ENCODE assay signal across 8 mouse cellular contexts in genomic region chr2:26408515-26409356, GRCm38 (mm10). TPM values are rescaled to one million over a fixed set of nuclear protein-coding genes. Genes with fewer than 3 reads are reported as not detected.
A peak's percentile ranks its signal among the peaks of the same experiment; 100 is the strongest.
DNase-seq lines count a peak whose midpoint lies in the region; ATAC-seq lines count a peak whose summit lies in the region.

Inpp5e (minus strand) TSS chr2:26409203.

- peak; percentile 93 for DNase-seq in R1 (ENCODE audit: low read depth, low spot score)
- DNase-seq in cerebellum, postnatal 25 days, result peak; percentile 100
- peak; percentile 96 to 98 for DNase-seq in frontal cortex, postnatal 36 days (ENCODE audit: low spot score in 2 of 2)
- peak; percentile 92 for DNase-seq in left cerebral cortex, adult 11 months (ENCODE audit: low spot score)
- DNase-seq in lung, postnatal 4 days, result peak; percentile 97 to 99
- peak; percentile 93 for DNase-seq in retina, postnatal 7 days (ENCODE audit: low read depth, low spot score)
- DNase-seq in urinary bladder, adult 2 months (ENCODE audit: low spot score), result peak; percentile 100

- WGBS in hindbrain, embryonic 15.5 days, result under 1% methylated on average over 57 of the region's 57 CpGs

- peaks cover 27% of the 10 kb centered on the region for H3K36me3 ChIP-seq in hindbrain, embryonic 15.5 days

- H3K4me1 ChIP-seq in hindbrain, embryonic 15.5 days (replicated peaks), result peaks cover 46% of the 10 kb centered on the region

- H3K27me3 ChIP-seq in hindbrain, embryonic 15.5 days, result no peaks in the 10 kb centered on the region

- peak within 1 kb of the TSS; percentile 98 for H3K4me2 ChIP-seq in hindbrain, embryonic 15.5 days

- ATAC-seq in hindbrain, embryonic 15.5 days (ENCODE audit: low FRiP score, low read depth), result peak; percentile 94

- peak within 1 kb of the TSS; percentile 86 for H3K27ac ChIP-seq in hindbrain, embryonic 15.5 days (replicated peaks)

- H3K4me3 ChIP-seq in hindbrain, embryonic 15.5 days, result peak within 1 kb of the TSS; percentile 99

- no peaks in the 10 kb centered on the region for H3K9me3 ChIP-seq in hindbrain, embryonic 15.5 days

- H3K9ac ChIP-seq in hindbrain, embryonic 15.5 days, result peak within 1 kb of the TSS; percentile 98

RNA-seq across cellular contexts. Expression of gene Inpp5e, which starts in this region (rescaled TPM):
- polyA plus RNA-seq in hindbrain, embryonic 15.5 days (2015; fragmentation: Nextera tagmentation; extraction: Ambion mirVana), result 25.9 and 26.1 TPM in 2 replicates
- polyA plus RNA-seq in urinary bladder, adult 2 months (2012; rRNA removed), result 22.2 and 28.0 TPM in 2 replicates

Comparison
In these comparisons a context has a peak if more than half of its experiments do, and no peak if none do; other contexts are left out.
1. Peak in every context shown above with its lines: DNase-seq, ATAC-seq, H3K4me3 ChIP-seq and H3K27ac ChIP-seq.